Mouse (Mus musculus) ES-CJ7 (cell line): ENCODE data around the gene Uqcc1.

ENCODE experiments used
- DNase-seq: peaks from one replicate; pipeline ENCODE4 v3.0.0; 2011; ENCODE audit warnings: low read depth, low spot score

Gene Uqcc1

DNA sequence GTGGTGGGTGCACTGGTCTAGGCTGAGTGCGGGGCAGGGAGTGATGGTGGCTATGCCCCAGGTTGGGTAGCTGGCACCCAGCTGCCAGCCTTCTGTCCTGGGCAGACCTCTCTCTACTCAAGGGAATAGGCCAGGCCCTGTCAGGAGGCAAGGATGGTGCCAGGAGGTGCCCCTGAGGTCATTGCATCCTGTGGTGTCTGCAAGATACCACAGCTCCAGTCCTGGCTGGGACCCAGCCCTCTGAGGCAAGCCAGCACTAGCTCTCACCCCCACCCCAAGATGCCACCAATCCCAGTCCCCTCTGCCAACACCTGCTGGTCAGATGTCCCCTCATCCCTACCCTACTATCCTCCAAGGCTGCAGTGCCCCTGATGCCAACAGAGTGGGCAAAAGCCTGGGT is 113.9 kb downstream of the Uqcc1 start:
- DNase-seq, result no peak

DNA sequence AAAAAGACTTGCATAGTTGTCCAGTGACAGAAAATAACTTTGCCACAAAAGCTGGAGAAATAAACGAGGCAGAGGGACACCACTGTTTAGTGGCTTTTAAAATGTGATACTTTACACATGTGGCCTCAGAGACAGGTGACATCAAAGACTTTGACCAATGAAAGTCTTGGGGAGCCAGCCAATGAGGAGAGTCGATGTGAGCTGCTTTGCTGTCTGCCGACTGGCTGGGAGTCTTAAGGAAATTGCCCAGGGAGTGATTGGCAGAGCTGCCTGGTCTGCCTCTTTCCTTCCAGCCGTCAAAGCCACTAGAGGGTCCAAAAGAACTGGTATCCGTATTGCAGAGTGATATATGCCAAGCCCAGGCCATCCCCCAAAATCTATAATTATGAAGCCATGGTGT is 115.3 kb downstream of the Uqcc1 start:
- DNase-seq, result no peak

DNA sequence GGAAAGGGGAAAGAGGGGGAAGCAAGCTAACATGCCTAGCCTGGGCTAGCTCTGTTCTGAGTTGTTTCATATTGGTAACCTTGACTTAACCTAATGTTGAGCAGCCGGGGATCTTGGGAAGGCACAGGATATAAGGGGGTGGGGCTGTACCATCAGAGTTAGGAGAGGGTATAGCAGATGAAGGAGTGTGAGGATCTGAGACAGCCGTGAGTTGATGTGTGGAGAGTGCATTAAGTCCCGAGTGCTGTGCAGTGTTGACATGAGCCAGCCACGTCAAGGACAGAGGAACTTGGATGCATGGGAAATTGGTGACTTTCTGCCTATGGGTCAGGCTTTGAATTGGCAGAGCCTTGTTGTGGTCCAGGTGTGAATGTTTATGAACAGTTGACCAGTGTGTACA is 117.5 kb downstream of the Uqcc1 start:
- DNase-seq, result no peak

DNA sequence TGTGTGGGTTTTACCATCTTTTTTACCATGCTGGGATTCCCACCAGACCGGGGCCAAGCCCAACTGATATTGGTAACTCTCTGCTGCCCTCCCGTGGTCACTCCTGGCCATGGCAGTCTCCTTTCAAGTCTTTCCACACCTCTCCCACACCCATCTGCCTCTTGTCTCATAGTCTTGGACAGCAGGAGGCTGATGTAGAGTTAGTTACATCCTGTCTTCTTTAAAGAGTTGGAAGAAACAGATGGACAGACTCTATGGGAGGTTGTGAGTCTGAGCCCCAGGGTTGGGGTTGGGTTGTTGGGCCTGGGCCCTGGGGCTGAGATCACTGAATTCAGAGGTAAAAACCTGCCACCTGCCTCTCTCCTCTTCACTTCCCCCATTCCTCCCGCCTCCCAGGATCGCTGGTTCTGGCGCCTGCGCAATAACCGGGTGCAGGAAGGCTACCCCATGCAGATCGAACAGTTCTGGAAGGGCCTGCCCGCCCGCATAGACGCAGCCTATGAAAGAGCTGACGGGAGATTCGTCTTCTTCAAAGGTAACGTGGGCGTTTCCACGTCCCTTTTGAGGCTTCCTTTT is 118.2 kb downstream of the Uqcc1 start:
- DNase-seq, result peak; percentile 92

GRCm38 (mm10) chr2:155809620-155810019 is 120.5 kb downstream of the Uqcc1 start:
- no peak for DNase-seq

- no peak for DNase-seq
Observed at GRCm38 (mm10) chr2:155807408-155807807, 122.7 kb downstream of the Uqcc1 start.

DNA sequence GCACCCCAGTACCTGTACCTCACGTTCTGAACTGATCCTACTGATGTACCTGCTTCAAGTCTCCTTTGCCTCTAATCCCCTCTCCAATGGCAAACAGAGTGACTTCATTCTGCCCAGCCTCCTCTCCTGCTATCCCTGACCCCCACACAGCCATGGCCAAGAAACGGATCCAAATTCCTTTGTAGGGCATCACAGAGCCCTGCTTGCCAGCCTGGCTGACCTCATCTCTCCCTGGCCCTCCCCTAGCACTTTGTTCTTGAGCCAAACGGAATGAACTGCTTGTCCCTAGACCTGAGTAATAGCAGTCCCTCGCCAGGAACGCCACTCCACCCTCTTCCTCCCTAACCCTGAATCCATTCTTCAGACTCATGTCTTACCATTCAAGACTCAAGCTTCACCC is 123.6 kb downstream of the Uqcc1 start:
- no peak for DNase-seq

DNA sequence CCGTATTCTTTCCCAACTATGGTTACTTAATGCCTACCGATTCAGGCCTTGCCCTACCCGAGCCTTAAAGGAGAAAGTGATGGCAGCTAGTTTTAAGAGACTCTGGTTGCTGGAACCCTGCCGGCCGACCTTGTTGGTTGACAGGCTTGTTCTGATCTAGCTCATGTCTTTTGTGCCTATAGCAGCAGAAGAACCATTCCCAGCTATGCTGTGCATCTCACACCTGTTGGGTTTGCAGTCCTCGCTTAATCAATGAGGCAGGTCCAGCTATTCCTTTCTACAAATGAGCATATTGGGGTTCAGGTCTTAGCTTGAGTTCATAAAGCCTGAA is 124.2 kb downstream of the Uqcc1 start:
- no peak for DNase-seq

- no peak for DNase-seq
Observed at GRCm38 (mm10) chr2:155805231-155805924, 124.7 kb downstream of the Uqcc1 start.

DNA sequence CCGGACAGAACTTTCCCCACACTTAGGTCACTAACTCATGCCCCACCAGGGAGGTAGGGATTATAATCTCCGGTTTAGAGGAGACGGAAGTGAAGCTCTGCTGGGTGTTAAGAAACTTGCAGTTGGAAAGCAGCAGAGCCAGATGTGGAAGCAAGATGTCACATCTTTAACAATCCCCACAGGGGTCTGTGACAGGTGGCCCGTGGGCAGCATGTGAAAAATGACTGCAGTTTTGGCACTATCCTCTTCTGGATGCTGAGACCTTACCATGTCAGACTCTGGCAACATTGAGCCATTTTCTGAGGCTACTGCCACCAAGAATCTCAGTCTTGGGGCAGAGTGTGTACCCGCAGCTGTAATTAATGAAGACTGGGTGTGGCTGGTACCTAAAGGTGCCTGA is 126.1 kb downstream of the Uqcc1 start:
- no peak for DNase-seq

GRCm38 (mm10) chr2:155802761-155803160 is 127.3 kb downstream of the Uqcc1 start:
- peak; percentile 72 for DNase-seq

- no peak for DNase-seq
Observed at GRCm38 (mm10) chr2:155798613-155799012, 131.5 kb downstream of the Uqcc1 start.
